Mouse (Mus musculus) cerebellum, postnatal 25 days (tissue): ENCODE measurements at regions not wholly inside any gene's neighbourhood (a gene's known extent, or its start where the extent isn't known, plus 50 kb on each side); places are given as distances from the start of the nearest gene placed in this dataset.

Experiments
- DNase-seq, 2 experiments: peaks; one replicate each; pipeline ENCODE4 v3.0.0; 2021; ENCODE audit warnings: mixed read lengths in 2 of 2

DNA sequence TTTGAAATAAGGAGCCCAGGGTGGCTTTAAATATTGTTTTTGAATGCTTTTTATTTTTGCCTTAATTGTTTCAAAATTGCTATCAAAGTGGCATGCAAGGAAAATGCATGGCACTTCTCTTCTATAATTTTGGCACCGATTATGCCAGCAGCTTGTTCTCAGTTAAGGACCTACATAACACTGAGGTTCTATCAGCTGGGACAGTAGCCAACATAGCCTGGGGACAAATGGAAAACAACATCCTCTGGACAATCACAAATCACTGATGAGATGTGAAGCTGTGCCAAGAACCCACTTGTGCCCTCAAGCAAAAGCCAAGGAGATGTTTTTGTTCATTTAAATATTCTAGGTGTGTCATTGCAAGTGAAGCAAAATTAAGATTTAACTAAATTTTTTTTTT lies 364.9 kb downstream of the 4931400O07Rik start:
- peak; percentile 53 to 80 for DNase-seq
